Mouse (Mus musculus): ENCODE measurements at regions not wholly inside any gene's neighbourhood (a gene's known extent, or its start where the extent isn't known, plus 50 kb on each side); places are given as distances from the start of the nearest gene placed in this dataset.

GRCm38 (mm10) chr4:7997575-7997953 lies 241.3 kb downstream of the Car8 start:
- Histone ChIP-seq H3K4me3 (ENCODE audit: low read depth, low read length) (no peak overlapping the region), H3K27ac (ENCODE audit: low read length) (no peak overlapping the region), H3K27me3 (ENCODE audit: control insufficient read depth, insufficient read depth, low read depth, low read length) (no peaks in the 10 kb centered on the region), H3K36me3 (ENCODE audit: control insufficient read depth, insufficient read depth) (no peaks in the 10 kb centered on the region), H3K4me2 (ENCODE audit: low read depth, low read length) (no peak overlapping the region), H3K4me1 (ENCODE audit: control insufficient read depth, low read depth, low read length) (no peaks in the 10 kb centered on the region), H3K9ac (ENCODE audit: low read depth, low read length) (no peak overlapping the region), H3K9me3 (replicated peaks; ENCODE audit: control insufficient read depth, low read length) (no peaks in the 10 kb centered on the region)
- ATAC-seq (ENCODE audit: low read depth) = no peak

GRCm38 (mm10) chr4:7996923-7997574 lies 241.8 kb downstream of the Car8 start:
- H3K4me1 ChIP-seq (ENCODE audit: control insufficient read depth, low read depth, low read length) = no peaks in the 10 kb centered on the region
- 46% methylated on average over 6 of the region's 6 CpGs for WGBS (ENCODE audit: insufficient replicate concordance)
- ATAC-seq (ENCODE audit: low read depth) = no peak
- H3K4me3 ChIP-seq (ENCODE audit: low read depth, low read length) = no peak overlapping the region
- no peak overlapping the region for H3K27ac ChIP-seq (ENCODE audit: low read length)
- H3K27me3 ChIP-seq (ENCODE audit: control insufficient read depth, insufficient read depth, low read depth, low read length) = no peaks in the 10 kb centered on the region
- no peaks in the 10 kb centered on the region for H3K9me3 ChIP-seq (replicated peaks; ENCODE audit: control insufficient read depth, low read length)
- H3K9ac ChIP-seq (ENCODE audit: low read depth, low read length) = no peak overlapping the region
- no peak overlapping the region for H3K4me2 ChIP-seq (ENCODE audit: low read depth, low read length)
- no peaks in the 10 kb centered on the region for H3K36me3 ChIP-seq (ENCODE audit: control insufficient read depth, insufficient read depth)

GRCm38 (mm10) chr4:7992944-7993343 lies 245.9 kb downstream of the Car8 start:
- no peaks in the 10 kb centered on the region for H3K27me3 ChIP-seq (ENCODE audit: control insufficient read depth, insufficient read depth, low read depth, low read length)
- H3K9me3 ChIP-seq (replicated peaks; ENCODE audit: control insufficient read depth, low read length) = no peaks in the 10 kb centered on the region
- no peak overlapping the region for H3K27ac ChIP-seq (ENCODE audit: low read length)
- H3K4me3 ChIP-seq (ENCODE audit: low read depth, low read length) = no peak overlapping the region
- ATAC-seq (ENCODE audit: low read depth) = no peak
- no peak overlapping the region for H3K4me2 ChIP-seq (ENCODE audit: low read depth, low read length)
- H3K36me3 ChIP-seq (ENCODE audit: control insufficient read depth, insufficient read depth) = no peaks in the 10 kb centered on the region
- no peak overlapping the region for H3K9ac ChIP-seq (ENCODE audit: low read depth, low read length)
- 35% methylated on average over 3 of the region's 3 CpGs for WGBS (ENCODE audit: insufficient replicate concordance)
- no peaks in the 10 kb centered on the region for H3K4me1 ChIP-seq (ENCODE audit: control insufficient read depth, low read depth, low read length)

- Histone ChIP-seq H3K4me2 (ENCODE audit: low read depth, low read length) (no peak overlapping the region), H3K9me3 (replicated peaks; ENCODE audit: control insufficient read depth, low read length) (no peaks in the 10 kb centered on the region), H3K27ac (ENCODE audit: low read length) (no peak overlapping the region), H3K9ac (ENCODE audit: low read depth, low read length) (no peak overlapping the region), H3K4me1 (ENCODE audit: control insufficient read depth, low read depth, low read length) (no peaks in the 10 kb centered on the region), H3K36me3 (ENCODE audit: control insufficient read depth, insufficient read depth) (no peaks in the 10 kb centered on the region), H3K27me3 (ENCODE audit: control insufficient read depth, insufficient read depth, low read depth, low read length) (no peaks in the 10 kb centered on the region), H3K4me3 (ENCODE audit: low read depth, low read length) (no peak overlapping the region)
- no peak for ATAC-seq (ENCODE audit: low read depth)
- WGBS (ENCODE audit: insufficient replicate concordance) = 56% methylated on average over 1 of the region's 1 CpGs
These were observed 251.1 kb downstream of the Car8 start for GRCm38 (mm10) chr4:7987781-7988180.

GRCm38 (mm10) chr4:7987346-7987745 lies 251.5 kb downstream of the Car8 start:
- ATAC-seq (ENCODE audit: low read depth) = no peak
- H3K36me3 ChIP-seq (ENCODE audit: control insufficient read depth, insufficient read depth) = no peaks in the 10 kb centered on the region
- WGBS (ENCODE audit: insufficient replicate concordance) = 46% methylated on average over 3 of the region's 3 CpGs
- H3K9me3 ChIP-seq (replicated peaks; ENCODE audit: control insufficient read depth, low read length) = no peaks in the 10 kb centered on the region
- no peak overlapping the region for H3K4me2 ChIP-seq (ENCODE audit: low read depth, low read length)
- H3K27me3 ChIP-seq (ENCODE audit: control insufficient read depth, insufficient read depth, low read depth, low read length) = no peaks in the 10 kb centered on the region
- no peak overlapping the region for H3K27ac ChIP-seq (ENCODE audit: low read length)
- H3K4me1 ChIP-seq (ENCODE audit: control insufficient read depth, low read depth, low read length) = no peaks in the 10 kb centered on the region
- H3K9ac ChIP-seq (ENCODE audit: low read depth, low read length) = no peak overlapping the region
- no peak overlapping the region for H3K4me3 ChIP-seq (ENCODE audit: low read depth, low read length)

GRCm38 (mm10) chr4:7984814-7985213 lies 254.0 kb downstream of the Car8 start:
- 59% methylated on average over 6 of the region's 6 CpGs for WGBS (ENCODE audit: insufficient replicate concordance)
- ATAC-seq (ENCODE audit: low read depth) = no peak
- no peaks in the 10 kb centered on the region for H3K27me3 ChIP-seq (ENCODE audit: control insufficient read depth, insufficient read depth, low read depth, low read length)

GRCm38 (mm10) chr4:7979772-7980351 lies 259.0 kb downstream of the Car8 start:
- Histone ChIP-seq H3K27me3 (ENCODE audit: control insufficient read depth, insufficient read depth, low read depth, low read length) (no peaks in the 10 kb centered on the region), H3K9ac (ENCODE audit: low read depth, low read length) (no peak overlapping the region), H3K36me3 (ENCODE audit: control insufficient read depth, insufficient read depth) (no peaks in the 10 kb centered on the region), H3K4me2 (ENCODE audit: low read depth, low read length) (no peak overlapping the region), H3K9me3 (replicated peaks; ENCODE audit: control insufficient read depth, low read length) (no peaks in the 10 kb centered on the region), H3K4me1 (ENCODE audit: control insufficient read depth, low read depth, low read length) (no peaks in the 10 kb centered on the region), H3K27ac (ENCODE audit: low read length) (no peak overlapping the region), H3K4me3 (ENCODE audit: low read depth, low read length) (no peak overlapping the region)
- ATAC-seq (ENCODE audit: low read depth) = no peak
- WGBS (ENCODE audit: insufficient replicate concordance) = 64% methylated on average over 12 of the region's 12 CpGs

More at GRCm38 (mm10) chr4:7984814-7985213, 254.0 kb downstream of the Car8 start:
- no peaks in the 10 kb centered on the region for H3K4me1 ChIP-seq (ENCODE audit: control insufficient read depth, low read depth, low read length)
- H3K9me3 ChIP-seq (replicated peaks; ENCODE audit: control insufficient read depth, low read length) = no peaks in the 10 kb centered on the region
- H3K4me2 ChIP-seq (ENCODE audit: low read depth, low read length) = no peak overlapping the region
- H3K4me3 ChIP-seq (ENCODE audit: low read depth, low read length) = no peak overlapping the region
- H3K36me3 ChIP-seq (ENCODE audit: control insufficient read depth, insufficient read depth) = no peaks in the 10 kb centered on the region
- no peak overlapping the region for H3K27ac ChIP-seq (ENCODE audit: low read length)
- H3K9ac ChIP-seq (ENCODE audit: low read depth, low read length) = no peak overlapping the region

GRCm38 (mm10) chr4:7977661-7978444 lies 261.0 kb downstream of the Car8 start:
- no peak for ATAC-seq (ENCODE audit: low read depth)

GRCm38 (mm10) chr4:7970272-7970671 lies 268.6 kb downstream of the Car8 start:
- 53% methylated on average over 6 of the region's 6 CpGs for WGBS (ENCODE audit: insufficient replicate concordance)
- H3K4me2 ChIP-seq (ENCODE audit: low read depth, low read length) = no peak overlapping the region
- ATAC-seq (ENCODE audit: low read depth) = no peak

More at GRCm38 (mm10) chr4:7977661-7978444, 261.0 kb downstream of the Car8 start:
- Histone ChIP-seq H3K4me3 (ENCODE audit: low read depth, low read length) (no peak overlapping the region), H3K27ac (ENCODE audit: low read length) (no peak overlapping the region), H3K4me1 (ENCODE audit: control insufficient read depth, low read depth, low read length) (no peaks in the 10 kb centered on the region), H3K27me3 (ENCODE audit: control insufficient read depth, insufficient read depth, low read depth, low read length) (no peaks in the 10 kb centered on the region), H3K36me3 (ENCODE audit: control insufficient read depth, insufficient read depth) (no peaks in the 10 kb centered on the region), H3K9ac (ENCODE audit: low read depth, low read length) (no peak overlapping the region), H3K9me3 (replicated peaks; ENCODE audit: control insufficient read depth, low read length) (no peaks in the 10 kb centered on the region), H3K4me2 (ENCODE audit: low read depth, low read length) (no peak overlapping the region)
- WGBS (ENCODE audit: insufficient replicate concordance) = 22% methylated on average over 5 of the region's 5 CpGs

More at GRCm38 (mm10) chr4:7970272-7970671, 268.6 kb downstream of the Car8 start:
- Histone ChIP-seq H3K4me1 (ENCODE audit: control insufficient read depth, low read depth, low read length) (no peaks in the 10 kb centered on the region), H3K9ac (ENCODE audit: low read depth, low read length) (no peak overlapping the region), H3K27me3 (ENCODE audit: control insufficient read depth, insufficient read depth, low read depth, low read length) (no peaks in the 10 kb centered on the region), H3K9me3 (replicated peaks; ENCODE audit: control insufficient read depth, low read length) (no peaks in the 10 kb centered on the region), H3K4me3 (ENCODE audit: low read depth, low read length) (no peak overlapping the region), H3K36me3 (ENCODE audit: control insufficient read depth, insufficient read depth) (no peaks in the 10 kb centered on the region), H3K27ac (ENCODE audit: low read length) (no peak overlapping the region)

All from liver, embryonic 16.5 days (tissue).